Mouse (Mus musculus): ENCODE data around the gene Tmem144.

Gene Tmem144

DNA sequence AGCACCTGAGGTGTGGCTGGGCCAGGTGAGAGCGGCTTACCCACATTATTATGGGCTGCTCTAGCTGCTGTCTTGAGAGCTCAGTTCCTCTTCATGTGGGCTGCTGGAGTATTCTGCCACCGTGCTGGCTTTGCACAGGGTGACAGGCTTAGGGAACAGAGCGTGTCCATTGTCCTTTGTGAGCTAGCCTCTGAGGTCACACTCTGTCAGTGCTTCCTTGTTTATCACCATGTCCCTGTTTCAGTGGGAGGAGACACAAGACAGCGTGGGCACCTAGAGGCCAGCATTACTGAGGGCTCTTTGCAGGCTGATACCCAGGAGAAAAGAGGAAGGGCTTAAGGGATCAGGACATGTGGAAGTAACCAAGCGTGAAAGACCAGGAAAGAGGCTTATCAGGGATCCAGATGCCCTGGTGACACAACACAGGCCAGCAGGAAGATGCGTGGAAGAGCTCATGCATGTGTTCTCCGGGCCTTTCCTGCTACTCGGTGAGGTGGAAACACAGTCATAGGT is at the start of gene Tmem144:
Gene Tmem144, minus strand, starts transcription at position 120 of the 513 bp plus-strand sequence.
- DNase-seq (ENCODE audit: low spot score in 2 of 2) = no peak

GRCm38 (mm10) chr3:79901734-79902133 is 49.2 kb upstream of the Tmem144 start:
- DNase-seq (ENCODE audit: low spot score in 2 of 2) = no peak

DNA sequence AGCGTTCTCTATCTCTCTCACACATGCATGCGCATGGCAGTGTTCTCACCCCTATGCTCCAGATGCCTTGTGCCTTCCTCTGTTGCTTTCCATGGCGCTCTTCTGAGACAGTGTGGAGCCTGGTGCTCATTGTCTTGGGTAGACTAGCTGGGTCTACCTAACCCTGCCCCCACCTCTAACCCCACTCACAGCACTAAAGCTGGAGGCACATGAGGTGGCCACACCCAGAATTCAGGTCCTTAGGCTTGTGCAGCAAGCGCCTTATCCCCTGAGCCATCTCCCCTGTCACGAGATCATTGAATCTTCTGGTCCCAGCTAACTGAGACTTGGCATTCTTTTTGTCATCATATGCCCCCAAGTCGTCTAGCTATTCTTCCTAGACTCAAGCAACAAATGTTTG is 48.7 kb upstream of the Tmem144 start:
- no peak for DNase-seq (ENCODE audit: low spot score in 2 of 2)

DNA sequence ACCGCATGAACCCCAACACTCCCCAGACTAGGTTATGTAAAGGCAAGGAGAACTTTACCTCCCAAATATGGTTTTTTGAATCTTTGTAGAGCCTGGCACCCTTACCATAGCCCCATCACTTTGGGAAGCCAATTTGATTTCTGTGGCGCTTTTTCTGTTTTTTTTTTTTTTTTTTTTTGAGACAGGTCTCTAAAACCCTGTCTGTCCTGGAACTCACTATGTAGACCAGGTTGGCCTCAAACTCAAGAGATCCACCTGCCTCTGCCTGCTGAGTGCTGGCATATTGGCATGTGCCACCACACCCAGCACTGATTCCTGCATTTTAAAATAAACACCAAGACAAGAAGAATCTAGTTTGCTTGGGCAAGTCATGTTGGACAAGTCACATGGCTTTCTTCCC is 47.9 kb upstream of the Tmem144 start:
- DNase-seq (ENCODE audit: low spot score in 2 of 2) = no peak

DNA sequence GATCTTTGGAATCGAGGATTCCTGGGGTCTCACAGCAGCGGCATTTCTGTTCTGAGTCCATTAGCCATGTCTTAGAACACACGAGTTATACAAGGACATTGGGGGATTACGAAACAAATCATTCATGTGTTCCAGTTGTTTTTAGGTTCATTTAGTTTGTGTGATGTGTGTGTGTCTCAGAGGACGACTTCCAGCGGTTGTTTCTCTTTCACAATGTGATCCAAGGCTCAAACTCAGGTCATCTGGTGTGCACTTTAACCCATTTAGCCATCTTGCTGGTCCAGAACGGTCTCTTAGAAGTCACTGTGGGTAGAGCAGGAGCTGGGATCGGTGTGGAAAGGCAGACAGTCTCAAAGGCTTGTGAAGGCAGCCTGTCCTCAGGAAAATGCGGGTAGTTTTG is 47.3 kb upstream of the Tmem144 start:
- DNase-seq (ENCODE audit: low spot score in 2 of 2) = no peak

DNA sequence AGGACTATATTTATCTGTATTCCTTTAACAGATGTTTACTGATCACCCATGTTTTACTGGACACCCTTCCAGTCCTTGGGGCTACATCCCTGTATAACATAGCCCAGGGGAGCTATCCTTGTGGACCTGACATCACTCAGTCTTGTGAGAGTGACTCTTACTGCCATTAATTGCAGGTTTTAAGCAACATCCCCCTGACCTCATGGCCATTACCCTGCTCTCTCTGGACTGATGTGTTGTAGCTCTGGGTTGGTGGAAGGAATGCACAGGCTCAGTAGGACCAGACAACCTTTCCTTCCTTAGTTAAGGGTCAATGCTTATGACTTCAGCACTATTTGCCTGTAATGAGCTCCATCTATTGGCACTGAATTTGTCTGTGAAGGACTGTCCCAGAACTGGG is 45.9 kb upstream of the Tmem144 start:
- no peak for DNase-seq (ENCODE audit: low spot score in 2 of 2)

GRCm38 (mm10) chr3:79897534-79898370 is 45.2 kb upstream of the Tmem144 start:
- no peak for DNase-seq (ENCODE audit: low spot score in 2 of 2)

DNA sequence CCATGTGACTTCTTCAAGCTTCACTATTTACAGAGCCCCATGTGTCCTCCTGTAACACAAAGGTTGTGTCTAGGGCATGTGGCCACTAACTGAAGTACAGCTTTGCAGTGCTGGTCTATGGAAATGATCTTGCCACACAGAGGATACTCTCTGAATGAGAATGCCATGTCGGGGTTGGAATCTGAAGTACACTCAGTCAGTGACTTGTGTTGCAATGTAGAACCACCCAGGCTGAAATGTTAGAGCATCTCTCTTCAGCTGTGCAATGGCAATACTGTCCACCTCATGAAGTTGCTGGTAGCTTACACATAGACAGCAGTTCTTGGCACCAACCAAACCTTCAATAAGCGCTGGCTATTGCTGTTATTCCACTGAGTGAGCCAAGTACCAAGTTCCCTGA is 35.4 kb upstream of the Tmem144 start:
- DNase-seq (ENCODE audit: low spot score in 2 of 2) = no peak

- DNase-seq (ENCODE audit: low spot score in 2 of 2) = no peak
Observed at GRCm38 (mm10) chr3:79887161-79887855, 34.7 kb upstream of the Tmem144 start.

- peak in 1 of 2 experiments; percentile 60 for DNase-seq (ENCODE audit: low spot score in 2 of 2)
Observed at GRCm38 (mm10) chr3:79886357-79887091, 34.0 kb upstream of the Tmem144 start.

DNA sequence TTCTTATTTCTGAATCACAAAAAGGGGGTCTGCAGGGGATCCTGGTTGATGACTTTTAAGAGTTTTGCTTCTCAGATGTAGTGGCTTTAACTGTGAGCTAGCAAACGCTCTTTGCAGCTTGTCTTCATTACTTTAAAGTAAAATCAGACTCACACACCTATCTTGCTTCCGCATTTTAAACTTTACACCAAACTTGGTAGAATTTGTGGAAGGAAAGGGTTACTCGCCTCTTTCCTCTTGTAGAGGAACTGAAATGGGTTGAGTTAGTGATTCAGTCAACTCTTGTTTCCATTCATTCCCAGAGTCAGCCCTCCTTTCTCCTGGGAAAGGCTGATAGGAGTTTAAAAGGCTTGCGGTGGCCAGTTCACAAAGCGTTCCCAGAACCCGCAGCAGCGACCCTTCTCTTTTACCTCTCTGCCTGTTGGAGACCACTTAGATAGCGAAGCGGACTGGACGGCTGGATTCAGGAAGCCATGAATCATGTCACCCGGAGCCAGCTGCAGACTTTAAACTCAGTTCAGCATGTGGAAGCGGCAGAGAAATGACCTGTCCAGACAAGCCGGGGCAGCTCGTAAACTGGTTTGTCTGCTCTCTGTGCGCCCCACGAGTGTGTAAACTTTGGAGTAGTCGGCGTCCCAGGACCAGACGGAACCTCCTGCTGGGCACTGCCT is 33.2 kb upstream of the Tmem144 start:
- peak; percentile 63 to 66 for DNase-seq (ENCODE audit: low spot score in 2 of 2)

DNA sequence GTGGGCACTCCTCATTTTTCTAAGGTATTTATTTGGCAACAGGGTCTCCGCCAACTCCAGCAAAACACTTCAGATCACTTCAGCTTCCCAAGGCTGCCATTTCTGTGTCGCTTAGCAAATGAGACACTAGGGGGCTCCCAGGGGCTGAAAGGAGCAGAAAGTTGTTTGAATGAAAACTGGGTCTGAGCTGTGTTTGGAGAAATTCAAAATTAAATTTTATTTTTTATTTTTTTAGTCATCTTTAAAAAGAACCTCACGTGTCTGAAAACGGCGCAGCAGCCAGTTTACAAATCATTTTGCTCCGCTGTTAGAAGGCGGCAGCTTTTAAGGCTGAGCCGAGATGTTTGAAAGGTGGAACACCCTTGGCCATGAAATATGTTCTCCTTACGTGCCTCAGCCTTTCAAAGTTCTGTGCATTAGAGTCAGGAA is 32.2 kb upstream of the Tmem144 start:
- peak; percentile 44 to 66 for DNase-seq (ENCODE audit: low spot score in 2 of 2)

DNA sequence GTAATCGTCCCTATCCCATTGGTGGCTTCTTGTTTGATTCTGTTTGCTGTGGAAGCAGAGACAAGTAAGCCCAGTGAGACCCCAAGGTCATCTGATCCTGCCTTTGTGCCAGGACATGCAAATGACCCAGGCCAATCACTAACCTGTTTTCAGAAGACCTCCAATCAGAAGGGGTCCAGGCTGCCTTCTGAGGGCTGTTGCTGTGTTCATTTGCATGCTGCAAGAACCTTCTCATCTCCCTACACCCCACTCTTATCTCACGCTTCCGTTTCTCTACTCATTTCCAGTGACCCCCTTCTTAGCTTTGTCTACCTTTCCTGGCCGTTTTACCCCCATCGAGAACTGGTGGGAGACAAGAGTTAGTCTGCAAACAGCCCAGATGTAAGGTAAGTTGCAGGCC is 31.7 kb upstream of the Tmem144 start, which contains the start of gene Fam198b:
Gene Fam198b, plus strand, starts transcription at position 229 of the 400 bp plus-strand sequence.
- DNase-seq (ENCODE audit: low spot score in 2 of 2) = no peak

- DNase-seq (ENCODE audit: low spot score in 2 of 2) = peak; percentile 55 to 66
Observed at GRCm38 (mm10) chr3:79883092-79883491, 30.5 kb upstream of the Tmem144 start.

DNA sequence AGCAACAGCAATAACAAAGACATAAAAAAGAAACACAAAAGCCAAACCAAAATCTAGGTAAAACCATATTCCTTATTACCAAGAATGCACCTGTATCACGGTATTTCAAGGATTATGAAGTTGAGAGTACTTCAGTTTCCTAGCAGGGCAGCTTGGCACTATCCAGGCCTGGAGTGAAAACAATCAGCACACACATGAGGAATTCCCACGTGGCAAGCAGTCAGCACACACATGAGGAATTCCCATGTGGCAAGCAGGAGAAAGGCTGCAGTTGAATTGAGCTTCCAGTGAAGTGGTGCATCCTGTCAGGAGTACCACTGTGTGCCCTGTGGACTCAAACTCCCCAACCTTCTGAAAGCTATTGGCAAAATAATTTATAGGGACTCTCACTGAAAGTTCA is 29.1 kb upstream of the Tmem144 start:
- no peak for DNase-seq (ENCODE audit: low spot score in 2 of 2)

DNA sequence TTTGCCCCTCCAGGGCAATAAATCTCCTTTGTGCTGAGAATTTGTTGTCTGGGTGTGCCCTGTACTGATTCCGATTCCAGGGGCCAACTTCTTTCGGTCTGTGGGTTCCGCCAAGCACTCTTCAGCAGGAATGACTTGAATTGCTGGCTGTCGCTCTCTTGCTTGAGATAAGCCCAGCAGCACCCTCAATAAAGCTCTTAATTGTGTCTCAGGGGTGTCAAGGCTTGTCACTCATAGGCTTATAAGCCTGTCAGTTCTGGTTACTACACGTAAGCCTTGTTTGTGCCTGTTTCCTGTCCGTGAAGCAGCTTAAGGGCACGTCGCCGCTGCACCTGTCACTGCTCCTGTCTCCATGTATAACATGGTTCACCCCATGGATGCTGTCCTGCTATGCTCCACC is 26.7 kb upstream of the Tmem144 start:
- no peak for DNase-seq (ENCODE audit: low spot score in 2 of 2)

GRCm38 (mm10) chr3:79878350-79878749 is 25.8 kb upstream of the Tmem144 start:
- DNase-seq (ENCODE audit: low spot score in 2 of 2) = no peak

DNA sequence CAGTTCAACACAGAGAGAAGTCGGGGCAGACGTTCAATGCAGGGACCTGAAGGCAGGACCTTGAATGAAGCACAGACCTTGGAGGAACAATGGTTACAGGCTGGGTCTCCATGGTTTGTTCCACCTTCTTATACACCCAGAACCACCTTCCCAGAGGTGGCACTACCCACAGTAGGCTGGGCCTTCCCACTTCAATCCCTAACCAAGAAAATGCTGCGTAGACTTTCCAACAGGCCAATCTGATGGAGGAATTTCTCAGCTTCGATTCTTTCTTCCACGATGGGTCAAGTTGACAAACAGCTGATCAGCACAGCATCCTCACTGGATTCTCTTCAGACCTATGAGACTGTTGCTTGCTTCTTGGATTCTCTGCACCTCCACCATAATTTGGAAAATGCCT is 22.9 kb upstream of the Tmem144 start:
- no peak for DNase-seq (ENCODE audit: low spot score in 2 of 2)

DNA sequence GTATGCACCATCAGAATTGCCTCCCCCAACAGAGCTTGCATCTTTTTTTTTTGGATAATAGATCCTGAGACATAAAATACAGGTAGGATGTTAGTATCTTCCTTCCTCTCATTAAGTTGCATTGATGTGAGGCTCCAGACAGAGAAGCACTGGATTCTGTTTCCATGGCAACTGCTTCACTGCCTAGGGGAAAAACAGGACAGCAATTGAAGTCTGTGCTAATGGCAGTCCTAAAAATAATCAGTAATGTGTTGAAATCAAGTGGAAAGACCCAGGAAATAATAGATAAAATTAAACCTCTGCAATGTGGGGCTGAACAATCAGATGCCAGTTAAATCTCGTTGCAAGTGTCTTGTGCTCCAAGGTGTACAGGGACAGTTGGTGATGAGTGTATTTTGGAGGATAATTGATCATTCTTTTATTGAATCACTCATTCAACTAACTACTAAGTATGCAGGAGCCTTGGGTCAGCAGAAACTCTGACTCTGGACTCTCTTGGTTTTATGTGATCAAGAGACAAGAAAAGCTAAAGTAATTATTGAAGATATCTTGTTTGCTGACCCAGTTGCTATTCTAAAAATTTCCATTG is 14.6 kb upstream of the Tmem144 start:
- DNase-seq (ENCODE audit: low spot score in 2 of 2) = no peak

GRCm38 (mm10) chr3:79866526-79866925 is 14.0 kb upstream of the Tmem144 start:
- no peak for DNase-seq (ENCODE audit: low spot score in 2 of 2)

DNA sequence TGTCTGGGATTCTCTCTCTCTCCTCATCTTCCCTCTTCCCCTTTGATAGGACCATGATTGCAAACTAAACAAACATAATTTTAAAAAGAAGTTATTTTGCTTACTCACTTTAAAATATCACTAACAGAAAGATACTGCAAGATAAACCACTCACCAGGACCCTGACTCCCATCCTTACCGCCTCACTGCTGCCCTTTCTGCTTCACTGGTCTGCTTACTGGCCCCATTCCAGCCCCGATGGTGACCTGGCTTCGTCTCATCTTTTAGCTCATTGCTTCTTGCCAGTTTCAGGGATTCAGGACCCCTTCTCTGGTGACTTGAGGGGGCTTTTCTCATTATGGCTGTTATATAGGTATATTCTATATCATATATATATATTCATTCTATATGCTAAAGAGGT is 13.5 kb upstream of the Tmem144 start:
- DNase-seq (ENCODE audit: low spot score in 2 of 2) = no peak
